Mouse (Mus musculus) gastrocnemius, adult 2 months (tissue): ENCODE results near the gene Olfr1178. TPM values are rescaled to one million over a fixed set of nuclear protein-coding genes. Genes with fewer than 3 reads are reported as not detected.
A peak's percentile ranks its signal among the peaks of the same experiment; 100 is the strongest.

Experiments
- DNase-seq: peaks from one replicate; pipeline ENCODE4 v3.0.0; 2022
- H3K27ac ChIP-seq: fragments of 200-600 bp; 2 replicates; pipeline ENCODE4 v1.8.1; 2022; ENCODE audit warnings: mild to moderate bottlenecking
- H3K4me3 ChIP-seq: fragments of 200-600 bp; 2 replicates; pipeline ENCODE4 v1.8.1; 2022; ENCODE audit warnings: mild to moderate bottlenecking, moderate library complexity
- CTCF ChIP-seq: fragments of 200-600 bp; IDR thresholded peaks from 2 replicates; pipeline ENCODE4 v1.8.1; 2022; ENCODE audit warnings: antibody characterized with exemption, mild to moderate bottlenecking, moderate library complexity
- intact Hi-C: fragments of 180-260 bp; cut with DNase I; formaldehyde crosslinking; loops from one replicate; pipeline ENCODE4 v1.15.1; 2025
- long read RNA-seq, 2 experiments: library from polyadenylated mRNA; stranded (forward); transcript quantifications; one replicate each; pipeline ENCODE4 v2.0.0; 2021
- total RNA-seq, 2 experiments: library from RNA; stranded (reverse); gene quantifications; 2 replicates each; pipeline ENCODE4 v1.2.3; 2021

Gene Olfr1178
- not detected for total RNA-seq
- long read RNA-seq, experiment 1: 0 reads
- long read RNA-seq, experiment 2: 0 reads

DNA sequence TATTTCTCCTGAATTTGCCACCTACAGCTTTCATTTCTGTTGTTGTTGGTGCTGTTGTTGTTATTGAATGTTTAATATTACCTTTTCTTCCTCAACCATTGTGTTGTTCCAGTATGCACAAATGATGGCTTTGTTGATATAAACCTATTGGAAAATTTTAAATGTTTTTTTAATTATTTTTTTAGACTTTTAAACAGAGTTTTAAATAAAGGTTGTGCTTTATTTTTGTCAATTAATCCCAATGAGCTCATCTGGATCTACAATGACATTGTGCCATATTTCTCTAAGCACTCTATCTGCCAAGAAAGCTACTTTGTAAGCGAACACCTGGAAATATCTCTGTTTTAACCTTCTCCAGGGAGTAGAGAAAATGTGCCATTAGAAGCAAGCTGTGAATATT is at the start of gene Olfr1178:
Olfr1178 (plus strand) TSS at position 301 of the 400 bp plus-strand sequence.
- Histone ChIP-seq H3K27ac (no peak within 1 kb of the TSS), H3K4me3 (no peak within 1 kb of the TSS)
- no peak for TF ChIP-seq CTCF
- intact Hi-C loops: no loop called here
- no peak for DNase-seq

DNA sequence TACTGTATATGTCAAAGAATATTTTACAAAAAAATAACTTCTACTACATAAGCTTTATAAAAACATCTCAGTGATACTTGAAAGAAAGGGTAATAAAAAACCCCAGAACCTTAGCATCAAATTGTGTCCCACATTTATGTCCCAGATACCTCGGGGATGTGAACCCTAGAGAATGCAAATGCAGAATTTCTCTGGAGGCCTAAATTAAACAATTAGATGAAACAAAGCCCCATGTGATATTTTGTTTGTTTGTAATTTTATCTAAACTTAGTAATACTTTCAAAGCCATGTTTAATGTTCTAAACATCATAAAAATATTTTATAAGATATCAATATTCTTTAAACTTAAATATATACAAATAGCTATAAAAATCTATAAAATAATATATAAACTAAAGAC is 40.5 kb upstream of the Olfr1178 start, which contains the start of gene Olfr1177-ps:
Olfr1177-ps (minus strand) TSS at position 101 of the 400 bp plus-strand sequence.
- intact Hi-C loops: no loop called here

DNA sequence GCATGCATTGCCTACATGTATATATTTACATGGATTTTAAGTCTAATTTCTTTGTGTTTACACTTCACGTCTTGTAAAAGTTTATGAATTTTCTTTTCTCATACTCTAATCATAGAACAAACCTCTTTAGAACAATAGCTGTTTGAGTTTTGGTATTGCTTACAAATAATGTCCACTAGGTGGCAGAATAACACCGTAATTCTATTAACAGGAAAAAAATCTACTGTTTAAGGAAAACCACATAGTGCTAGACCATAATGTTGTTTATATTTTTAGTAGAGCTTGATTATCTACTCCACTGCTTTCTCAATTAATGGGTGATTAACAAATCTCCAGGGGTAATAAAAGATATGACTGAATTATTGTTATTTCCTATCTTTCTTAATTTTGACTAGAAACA is 30.6 kb upstream of the Olfr1178 start:
- DNase-seq: no peak
- peak; percentile 61 for TF ChIP-seq CTCF
- Histone ChIP-seq H3K4me3 (no peak overlapping the region), H3K27ac (no peak overlapping the region)
- intact Hi-C loops: no loop called here

More for the DNA sequence above, 40.5 kb upstream of the Olfr1178 start, which contains the start of gene Olfr1177-ps:
- no peak for TF ChIP-seq CTCF
- H3K4me3 ChIP-seq: no peak within 1 kb of the TSS
- no peak for DNase-seq
- H3K27ac ChIP-seq: no peak within 1 kb of the TSS

DNA sequence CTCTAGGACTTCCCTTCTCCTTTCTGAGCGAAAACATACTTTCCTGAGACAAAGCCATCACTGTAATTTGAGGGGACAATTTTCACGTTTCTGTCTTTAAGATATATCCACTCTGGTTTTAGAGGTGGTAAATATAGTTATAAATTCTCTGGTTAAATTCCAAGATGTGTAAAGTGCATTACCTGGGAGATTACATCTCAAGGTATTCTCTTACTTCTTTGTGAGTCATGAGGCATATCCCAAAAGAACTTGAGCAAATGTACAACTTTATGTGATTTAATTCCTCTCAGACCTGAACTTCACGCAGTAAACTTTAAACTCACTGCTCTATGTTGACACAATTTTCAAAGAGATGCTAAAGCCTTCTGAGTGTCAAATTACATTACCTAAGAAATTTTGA is 19.5 kb downstream of the Olfr1178 start, which contains the start of gene Olfr1179:
Olfr1179 (minus strand) TSS at position 101 of the 400 bp plus-strand sequence.
- no peak for TF ChIP-seq CTCF
- H3K4me3 ChIP-seq: no peak within 1 kb of the TSS
- H3K27ac ChIP-seq: no peak within 1 kb of the TSS
- DNase-seq: no peak
- intact Hi-C loops: no loop called here

DNA sequence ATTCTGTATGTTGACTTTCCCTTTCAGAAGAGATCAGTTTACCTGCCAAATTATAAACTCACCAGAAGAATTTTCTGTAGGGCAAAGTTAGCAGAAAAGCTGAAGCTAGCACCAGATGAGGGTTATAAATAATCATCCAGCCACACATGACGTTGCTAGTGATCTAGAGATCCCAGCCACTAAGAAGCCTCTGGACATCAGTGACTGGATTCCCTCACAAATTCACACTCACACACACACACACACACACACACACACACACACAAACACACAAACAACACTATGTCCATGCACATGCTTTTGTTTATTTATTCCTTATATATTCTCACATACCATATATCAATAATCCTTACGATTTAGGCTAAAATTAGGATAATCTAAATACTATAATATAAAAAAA is 32.2 kb downstream of the Olfr1178 start, which contains the start of gene Olfr1180:
Olfr1180 (minus strand) TSS at position 101 of the 400 bp plus-strand sequence.
- Histone ChIP-seq H3K4me3 (no peak within 1 kb of the TSS), H3K27ac (no peak within 1 kb of the TSS)
- intact Hi-C loops: no loop called here
- no peak for DNase-seq
- TF ChIP-seq CTCF: no peak

DNA sequence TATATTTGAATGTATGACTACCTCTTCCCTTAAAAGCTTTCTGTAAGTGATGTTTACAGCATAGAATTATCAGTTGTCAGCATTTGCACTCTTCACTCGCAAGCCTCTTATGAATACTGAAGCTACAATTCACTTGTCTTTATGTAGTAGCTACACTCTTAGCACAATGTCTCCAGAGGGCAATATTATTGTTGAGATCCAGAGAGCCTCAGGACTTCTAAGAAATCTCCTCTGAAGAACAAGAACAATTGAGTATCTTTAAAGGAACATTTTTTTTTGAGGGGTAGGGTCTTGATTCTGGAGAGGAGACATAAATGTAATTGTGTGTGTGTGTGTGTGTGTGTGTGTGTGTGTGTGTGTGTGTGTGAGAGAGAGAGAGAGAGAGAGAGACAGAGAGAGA is 39.2 kb downstream of the Olfr1178 start, which contains the start of gene Olfr1181:
Olfr1181 (minus strand) TSS at position 101 of the 400 bp plus-strand sequence.
- TF ChIP-seq CTCF: no peak
- intact Hi-C loops: no loop called here
- no peak for DNase-seq
- no peak within 1 kb of the TSS for H3K27ac ChIP-seq
- no peak within 1 kb of the TSS for H3K4me3 ChIP-seq

DNA sequence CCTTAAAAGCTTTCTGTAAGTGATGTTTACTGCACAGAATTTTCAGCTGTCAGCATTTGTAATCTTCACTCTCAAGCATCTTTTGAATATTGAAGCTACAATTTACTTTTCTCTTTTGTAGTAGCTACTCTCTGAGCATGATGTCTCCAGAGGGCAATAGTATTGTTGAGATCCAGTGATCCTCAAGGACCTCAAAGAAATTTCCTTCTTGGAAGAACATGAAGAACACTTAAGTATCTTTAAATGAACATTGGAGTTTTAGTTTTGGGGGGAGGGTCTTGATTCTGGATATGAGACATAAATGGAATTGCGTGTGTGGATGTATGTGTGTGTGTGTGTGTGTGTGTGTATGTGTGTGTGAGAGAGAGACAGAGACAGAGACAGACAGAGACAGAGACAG is 62.2 kb downstream of the Olfr1178 start, which contains the start of gene Gm13757:
Gm13757 (minus strand) TSS at position 101 of the 400 bp plus-strand sequence.
- intact Hi-C loops: no loop called here
- Histone ChIP-seq H3K27ac (no peak within 1 kb of the TSS), H3K4me3 (no peak within 1 kb of the TSS)
- TF ChIP-seq CTCF: no peak
- DNase-seq: no peak

Other genes with a start within 250 kb of the Olfr1178 start
- not detected for gene Olfr1167, start 231.9 kb upstream of the Olfr1178 start, total RNA-seq
- not detected for gene Olfr1168, start 205.2 kb upstream of the Olfr1178 start, total RNA-seq
- not detected for gene Olfr1170, start 158.7 kb upstream of the Olfr1178 start, total RNA-seq
- not detected for gene Olfr1173, start 107.2 kb upstream of the Olfr1178 start, total RNA-seq
- not detected for gene Olfr1174-ps, start 71.9 kb upstream of the Olfr1178 start, total RNA-seq
- gene Olfr1175-ps, start 59.8 kb upstream of the Olfr1178 start, total RNA-seq: not detected
- gene Olfr1176, start 50.3 kb upstream of the Olfr1178 start, total RNA-seq: not detected
- not detected for gene Olfr1177-ps, start 40.6 kb upstream of the Olfr1178 start, total RNA-seq
- gene Olfr1179, start 19.4 kb downstream of the Olfr1178 start, total RNA-seq: not detected
- gene Olfr1180, start 32.1 kb downstream of the Olfr1178 start, total RNA-seq: not detected
- not detected for gene Olfr1181, start 39.1 kb downstream of the Olfr1178 start, total RNA-seq
- not detected for gene Gm13757, start 62.1 kb downstream of the Olfr1178 start, total RNA-seq
- gene Olfr1183, start 67.8 kb downstream of the Olfr1178 start, total RNA-seq: not detected
- gene Olfr1184, start 96.5 kb downstream of the Olfr1178 start, total RNA-seq: not detected
- not detected for gene Olfr1185-ps1, start 106.3 kb downstream of the Olfr1178 start, total RNA-seq
- gene Olfr1186, start 131.5 kb downstream of the Olfr1178 start, total RNA-seq: not detected
- gene Olfr1188, start 169.9 kb downstream of the Olfr1178 start, total RNA-seq: not detected
- not detected for gene Olfr1189, start 199.4 kb downstream of the Olfr1178 start, total RNA-seq